Mouse (Mus musculus): ENCODE measurements at regions not wholly inside any gene's neighbourhood (a gene's known extent, or its start where the extent isn't known, plus 50 kb on each side); places are given as distances from the start of the nearest gene placed in this dataset.

- TF ChIP-seq CTCF (IDR thresholded peaks at IDR 0.05; ENCODE audit: extremely low read depth, insufficient read depth, low read length) (no peak), POLR2A (IDR thresholded peaks at IDR 0.05; ENCODE audit: extremely low read depth, insufficient read depth, low read length) (no peak)
These were observed 515.7 kb upstream of the Tnc start for GRCm38 (mm10) chr4:64562511-64562910.
